Mouse (Mus musculus) left cerebral cortex, postnatal 14 days (tissue): ENCODE results near the gene Shcbp1l. TPM values are rescaled to one million over a fixed set of nuclear protein-coding genes. Genes with fewer than 3 reads are reported as not detected.
"Not testable (repeated sequence)": the region's sequence is repeated elsewhere in the genome, so short reads cannot be mapped to it uniquely, and the experiment has no call there.

Experiments
- DNase-seq, 2 experiments: peaks; one replicate each; pipeline ENCODE4 v3.0.0; 2021 to 2022; ENCODE audit warnings: low spot score in 2 of 2, mixed read lengths in 1 of 2
- intact Hi-C: fragments of 180-260 bp; cut with DNase I; formaldehyde crosslinking; loops from one replicate; pipeline ENCODE4 v1.15.1; 2025
- total RNA-seq, 2 experiments: library from RNA; stranded (reverse); gene quantifications; 2 replicates each; pipeline ENCODE4 v1.2.3; 2021

Shcbp1l gene
- total RNA-seq, 2 experiments from 2014 or later, result 2.0 TPM

DNA sequence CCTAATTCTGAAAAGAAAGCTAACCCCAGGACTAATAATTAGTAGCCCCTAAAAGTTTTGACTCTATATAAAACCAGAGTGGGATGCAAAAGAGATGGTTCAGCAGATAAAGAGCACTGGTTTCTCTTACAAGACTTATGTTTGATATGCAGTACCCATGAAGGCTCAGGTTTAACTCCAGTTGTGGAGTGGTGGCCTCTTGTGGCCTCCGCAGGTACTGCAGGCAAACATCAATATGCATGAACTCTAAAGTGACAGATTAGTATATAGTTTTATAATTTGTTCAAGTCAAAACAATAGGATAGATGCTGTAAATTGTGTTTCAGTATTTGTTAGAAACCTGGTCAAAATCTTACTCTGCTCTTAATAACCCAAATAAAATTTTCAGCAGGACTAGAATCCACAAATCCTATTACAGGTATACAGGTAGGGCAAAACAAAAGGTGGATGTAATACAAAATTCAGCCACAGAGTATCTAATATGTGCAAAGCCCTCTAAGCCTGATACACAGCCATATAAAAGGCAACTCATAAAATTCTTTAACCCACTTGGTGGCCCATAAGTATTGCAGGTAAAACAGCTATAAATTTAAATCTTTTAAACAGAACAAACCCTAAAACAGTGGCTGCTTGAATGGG is 55.5 kb downstream of the Shcbp1l start:
- intact Hi-C loops, result no loop called here
- peak; percentile 83 for DNase-seq

DNA sequence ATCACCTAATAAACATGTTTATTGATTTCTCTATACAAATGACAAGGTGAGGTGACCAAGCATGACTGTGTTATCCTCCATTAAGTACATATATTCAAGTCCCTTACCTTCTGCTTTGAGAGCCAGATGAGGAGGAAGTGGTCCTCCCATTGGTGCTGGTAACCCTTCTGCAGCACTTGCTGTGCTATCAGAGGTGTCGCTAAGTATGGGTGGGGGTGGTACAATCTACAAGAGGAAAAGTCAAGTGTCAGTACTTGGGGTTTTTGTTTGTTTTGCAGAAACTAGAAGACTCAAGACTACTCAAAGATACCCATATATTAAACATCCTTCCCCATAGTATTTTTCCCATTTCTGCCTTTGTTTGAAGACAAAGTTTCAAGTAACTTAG is 56.1 kb downstream of the Shcbp1l start:
- intact Hi-C loops, result no loop called here
- no peak for DNase-seq

- no peak for DNase-seq
- intact Hi-C loops, result no loop called here
Measured at GRCm38 (mm10) chr1:153485201-153485796, 60.3 kb downstream of the Shcbp1l start.

GRCm38 (mm10) chr1:153486120-153486519 is 61.2 kb downstream of the Shcbp1l start:
- intact Hi-C loops, DNase-seq: not testable (repeated sequence)

GRCm38 (mm10) chr1:153486767-153487499 is 62.0 kb downstream of the Shcbp1l start:
- intact Hi-C loops, result no loop called here
- peak in 1 of 2 experiments; percentile 32 for DNase-seq

GRCm38 (mm10) chr1:153487500-153487879 is 62.5 kb downstream of the Shcbp1l start, which contains the start of gene Dhx9:
Gene Dhx9 (minus strand): TSS chr1:153487660.
- DNase-seq, result peak; percentile 99
- intact Hi-C loops, result no loop called here

DNA sequence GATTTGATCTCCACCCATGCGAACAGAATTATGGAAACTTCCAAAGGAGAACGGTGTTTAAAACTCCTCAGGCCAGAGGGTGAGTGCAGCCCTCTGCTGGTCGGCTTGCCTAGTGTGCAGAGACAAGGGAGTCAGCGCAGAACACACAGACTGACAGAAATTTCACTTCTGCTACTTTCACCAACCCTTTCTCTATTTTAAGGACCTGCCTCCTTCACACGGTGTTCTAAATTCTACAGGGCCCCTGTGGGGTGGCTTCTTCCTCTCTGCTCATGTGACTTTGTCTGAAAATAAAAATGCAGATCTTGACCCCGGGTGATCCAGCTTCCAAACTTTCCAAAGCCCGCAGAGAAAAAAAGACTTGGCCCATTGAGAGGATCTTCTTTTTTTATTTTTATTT is 64.2 kb downstream of the Shcbp1l start:
- peak; percentile 43 to 58 for DNase-seq
- intact Hi-C loops, result no loop called here

GRCm38 (mm10) chr1:153489540-153489939 is 64.6 kb downstream of the Shcbp1l start:
- intact Hi-C loops, result no loop called here
- DNase-seq, result no peak

DNA sequence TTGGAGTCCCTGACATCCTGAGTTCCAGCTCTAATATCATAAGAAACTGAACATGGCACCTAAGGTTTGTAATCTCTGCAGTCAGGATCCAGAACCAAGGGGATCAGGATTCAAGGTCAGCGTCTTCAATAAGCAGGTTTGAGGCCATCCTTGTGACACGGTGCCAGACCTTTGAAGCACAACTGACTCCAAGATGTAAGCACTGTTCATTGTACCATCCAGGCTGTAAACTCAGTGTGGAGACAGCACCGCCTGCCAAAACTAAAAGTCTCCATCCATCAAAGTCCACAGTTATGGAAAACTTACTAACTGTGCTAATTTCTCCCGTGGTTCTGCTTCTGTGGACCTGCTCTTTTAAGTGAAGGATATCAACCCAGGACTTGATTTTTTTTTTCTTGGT is 65.0 kb downstream of the Shcbp1l start:
- intact Hi-C loops, result no loop called here
- DNase-seq, result no peak

GRCm38 (mm10) chr1:153491345-153491744 is 66.4 kb downstream of the Shcbp1l start:
- intact Hi-C loops, result no loop called here
- DNase-seq, result no peak

DNA sequence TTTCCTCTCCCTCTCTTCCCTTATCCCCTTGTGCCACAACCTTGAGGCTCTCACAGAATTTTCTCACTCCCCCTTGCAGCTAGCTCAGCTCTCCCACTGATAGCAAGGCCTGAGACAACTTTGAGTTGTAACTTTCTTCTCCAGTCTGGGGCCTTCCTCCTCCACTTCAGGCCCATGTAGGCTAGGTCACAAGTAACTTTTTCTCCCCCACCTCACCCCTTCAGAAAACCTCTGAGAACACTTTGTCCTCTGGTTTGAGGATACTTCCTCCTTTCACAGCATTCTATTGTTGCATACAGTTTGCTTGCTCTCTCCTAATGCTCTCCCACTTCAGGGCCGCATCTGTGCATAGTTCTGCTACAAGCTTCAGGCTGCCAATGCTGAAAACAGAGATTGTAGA is 66.9 kb downstream of the Shcbp1l start:
- intact Hi-C loops, result no loop called here
- DNase-seq, result peak in 1 of 2 experiments; percentile 39

GRCm38 (mm10) chr1:153493338-153493737 is 68.4 kb downstream of the Shcbp1l start:
- no peak for DNase-seq
- intact Hi-C loops, result no loop called here

GRCm38 (mm10) chr1:153493931-153494330 is 69.0 kb downstream of the Shcbp1l start:
- DNase-seq, result no peak
- intact Hi-C loops, result no loop called here

DNA sequence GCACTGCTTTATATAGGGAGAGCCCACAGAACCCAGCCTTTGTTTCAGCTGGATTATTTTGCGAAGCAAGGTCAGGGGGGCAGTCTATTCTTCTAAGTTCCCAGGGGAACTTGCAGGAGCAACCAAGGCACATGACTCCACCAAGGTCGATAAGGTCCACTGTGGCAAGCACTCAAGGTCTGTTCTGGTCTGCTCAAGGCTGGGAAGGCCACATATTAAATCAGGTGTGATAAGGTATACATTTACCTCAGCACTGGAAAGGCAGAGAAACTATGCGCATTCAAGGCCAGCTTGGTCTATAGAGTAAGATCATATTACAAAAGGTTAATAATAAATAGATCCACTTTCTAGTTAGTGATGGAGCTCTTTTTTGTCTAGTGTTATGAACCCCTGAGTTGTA is 71.1 kb downstream of the Shcbp1l start:
- intact Hi-C loops, result no loop called here
- no peak for DNase-seq

GRCm38 (mm10) chr1:153500030-153500429 is 75.1 kb downstream of the Shcbp1l start:
- DNase-seq, result no peak
- intact Hi-C loops, result no loop called here

DNA sequence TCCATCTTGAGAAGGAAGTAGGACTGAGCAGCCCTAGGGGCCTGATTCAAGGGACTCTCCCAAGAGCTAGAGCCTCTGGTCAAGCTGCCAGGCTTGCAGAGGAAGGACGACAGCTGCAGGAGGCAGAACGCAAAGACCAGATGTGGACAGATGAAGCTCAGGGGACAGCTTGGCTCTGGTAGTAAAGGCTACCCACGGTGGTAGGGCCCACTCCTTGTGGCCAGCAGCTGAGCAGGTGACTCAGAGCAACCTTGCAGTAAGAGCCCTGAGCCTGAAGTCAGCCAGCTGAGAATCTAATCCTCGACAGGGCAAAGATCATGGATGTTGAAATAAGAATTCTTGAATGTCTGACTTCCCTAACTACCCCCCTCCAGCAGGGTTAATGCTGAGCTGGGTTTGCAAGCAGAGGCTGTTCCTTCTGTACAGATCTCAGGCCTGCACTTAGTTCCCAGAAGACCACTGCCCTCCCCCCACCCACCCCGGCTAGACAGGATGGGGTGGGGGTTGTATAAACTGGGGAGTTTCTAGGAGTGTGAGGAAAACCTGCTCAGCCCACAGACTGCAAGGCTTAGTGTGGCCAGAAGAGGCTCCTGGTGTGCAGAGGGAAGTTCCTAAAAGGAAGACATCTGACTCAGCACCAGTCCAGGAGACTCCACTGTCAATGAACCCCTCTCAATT is 76.8 kb downstream of the Shcbp1l start:
- intact Hi-C loops, result no loop called here
- DNase-seq, result peak in 1 of 2 experiments; percentile 49
